Mouse (Mus musculus): ENCODE measurements around the gene Tns2. TPM values are rescaled to one million over a fixed set of nuclear protein-coding genes. Genes with fewer than 3 reads are reported as not detected.

Tns2 gene
- total and polyA plus RNA-seq, 3 experiments = 0.42 to 3.1 TPM; not detected in 1

DNA sequence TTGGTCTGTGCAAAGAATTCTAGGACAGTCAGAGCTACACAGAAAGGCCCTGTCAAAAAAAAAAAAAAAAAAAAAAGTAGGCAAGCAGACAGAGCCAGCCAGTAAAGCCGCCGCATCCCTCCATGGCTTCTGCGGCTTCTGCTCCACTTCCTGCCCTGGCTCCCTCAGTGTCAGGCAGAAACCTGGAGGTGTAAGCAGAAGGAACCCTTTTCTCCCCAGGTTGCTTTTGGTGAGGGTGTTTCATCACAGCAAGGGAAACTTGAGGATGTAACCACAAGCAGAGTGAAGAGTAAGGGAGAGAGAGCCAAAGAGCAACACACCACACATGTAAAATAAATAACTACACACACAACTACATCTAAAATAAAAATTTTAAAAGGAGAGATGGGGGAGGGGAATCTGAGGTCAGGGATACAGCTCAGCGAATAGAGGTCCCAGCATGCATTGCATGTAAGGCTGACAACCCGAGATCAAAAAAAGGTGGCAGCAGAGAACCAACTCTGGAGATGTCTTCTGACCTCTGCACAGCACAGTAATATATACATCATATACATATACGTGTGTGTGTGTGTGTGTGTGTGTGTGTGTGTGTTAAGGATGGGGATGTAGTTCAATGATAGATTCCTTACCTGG is 65.4 kb downstream of the Tns2 start:
- Histone ChIP-seq H3K27ac (ENCODE audit: control insufficient read depth, low read depth, low read length) (no peak overlapping the region), H3K27me3 (ENCODE audit: control insufficient read depth in 1 of 2, insufficient read depth in 2 of 2, low read length in 2 of 2) (no peaks in the 10 kb centered on the region), H3K79me2 (ENCODE audit: control insufficient read depth, insufficient read depth, low read length, poor library complexity) (no peaks in the 10 kb centered on the region), H3K36me3 (ENCODE audit: control insufficient read depth in 1 of 2, insufficient read depth in 2 of 2, low read length in 2 of 2) (peaks cover 0 to 2% of the 10 kb centered on the region in 2 experiments; a peak in 2 of 4 replicates), H3K9ac (ENCODE audit: control insufficient read depth, low read depth, low read length, poor library complexity, severe bottlenecking) (no peak overlapping the region), H3K4me3 (ENCODE audit: control insufficient read depth in 1 of 2, insufficient read depth in 1 of 2, low read depth in 2 of 2, low read length in 2 of 2) (no peak overlapping the region), H3K9me3 (replicated peaks; ENCODE audit: insufficient read depth, low read length) (no peaks in the 10 kb centered on the region), H3K4me1 (ENCODE audit: control insufficient read depth in 1 of 2, insufficient read depth in 2 of 2, low read length in 2 of 2) (peaks cover 0 to 5% of the 10 kb centered on the region in 2 experiments; a peak in 2 of 4 replicates)
- no peak for TF ChIP-seq CHD2 (IDR thresholded peaks at IDR 0.05; ENCODE audit: low read length)
- TF ChIP-seq ZNF384 (IDR thresholded peaks at IDR 0.05; ENCODE audit: low read depth, low read length) = peak; percentile 65
- DNase-seq (ENCODE audit: low read depth, low spot score) = no peak

Other genes with a start within 250 kb of the Tns2 start
- not detected in 2 replicates for gene Krt1, start 249.6 kb upstream of the Tns2 start, total RNA-seq (2012; rRNA removed)
- gene Krt1, start 249.6 kb upstream of the Tns2 start, polyA plus RNA-seq (2012; ENCODE audit: insufficient read depth in 1 of 2, insufficient read length in 2 of 2, low read depth in 1 of 2, low replicate concordance in 2 of 2, missing spikeins in 1 of 2) = not detected
- gene Krt77, start 230.7 kb upstream of the Tns2 start, total RNA-seq (2012; rRNA removed) = not detected in 2 replicates
- not detected for gene Krt77, start 230.7 kb upstream of the Tns2 start, polyA plus RNA-seq (2012; ENCODE audit: insufficient read depth in 1 of 2, insufficient read length in 2 of 2, low read depth in 1 of 2, low replicate concordance in 2 of 2, missing spikeins in 1 of 2)
- gene Krt76, start 207.5 kb upstream of the Tns2 start, total RNA-seq (2012; rRNA removed) = not detected in 2 replicates
- gene Krt76, start 207.5 kb upstream of the Tns2 start, polyA plus RNA-seq (2012; ENCODE audit: insufficient read depth in 1 of 2, insufficient read length in 2 of 2, low read depth in 1 of 2, low replicate concordance in 2 of 2, missing spikeins in 1 of 2) = not detected
- not detected in 2 replicates for gene Krt4, start 175.7 kb upstream of the Tns2 start, total RNA-seq (2012; rRNA removed)
- not detected for gene Krt4, start 175.7 kb upstream of the Tns2 start, polyA plus RNA-seq (2012; ENCODE audit: insufficient read depth in 1 of 2, insufficient read length in 2 of 2, low read depth in 1 of 2, low replicate concordance in 2 of 2, missing spikeins in 1 of 2)
- not detected in 2 replicates for gene Krt79, start 160.1 kb upstream of the Tns2 start, total RNA-seq (2012; rRNA removed)
- not detected for gene Krt79, start 160.1 kb upstream of the Tns2 start, polyA plus RNA-seq (2012; ENCODE audit: insufficient read depth in 1 of 2, insufficient read length in 2 of 2, low read depth in 1 of 2, low replicate concordance in 2 of 2, missing spikeins in 1 of 2)
- gene Krt78, start 146.1 kb upstream of the Tns2 start, total RNA-seq (2012; rRNA removed) = 0.08 and 0.13 TPM in 2 replicates
- gene Krt78, start 146.1 kb upstream of the Tns2 start, polyA plus RNA-seq (2012; ENCODE audit: insufficient read depth in 1 of 2, insufficient read length in 2 of 2, low read depth in 1 of 2, low replicate concordance in 2 of 2, missing spikeins in 1 of 2) = under 1 TPM in 1 of 2 experiments, not detected in 1; 0.17 TPM
- 0.69 and 0.75 TPM in 2 replicates for gene Krt8, start 95.9 kb upstream of the Tns2 start, total RNA-seq (2012; rRNA removed)
- under 1 TPM in 1 of 2 experiments, not detected in 1; 0.93 TPM for gene Krt8, start 95.9 kb upstream of the Tns2 start, polyA plus RNA-seq (2012; ENCODE audit: insufficient read depth in 1 of 2, insufficient read length in 2 of 2, low read depth in 1 of 2, low replicate concordance in 2 of 2, missing spikeins in 1 of 2)
- 0.08 TPM in 1 of 2 replicates, not detected in the other for gene Krt18, start 72.2 kb upstream of the Tns2 start, total RNA-seq (2012; rRNA removed)
- gene Krt18, start 72.2 kb upstream of the Tns2 start, polyA plus RNA-seq (2012; ENCODE audit: insufficient read depth in 1 of 2, insufficient read length in 2 of 2, low read depth in 1 of 2, low replicate concordance in 2 of 2, missing spikeins in 1 of 2) = not detected
- gene Eif4b, start 26.6 kb upstream of the Tns2 start, total RNA-seq (2012; rRNA removed) = 561 and 633 TPM in 2 replicates
- 100 to 1,000 TPM; 464 to 790 TPM for gene Eif4b, start 26.6 kb upstream of the Tns2 start, polyA plus RNA-seq (2012; ENCODE audit: insufficient read depth in 1 of 2, insufficient read length in 2 of 2, low read depth in 1 of 2, low replicate concordance in 2 of 2, missing spikeins in 1 of 2)
- gene Spryd3, start 35.8 kb downstream of the Tns2 start, total RNA-seq (2012; rRNA removed) = 26.5 and 29.3 TPM in 2 replicates
- 10 to 100 TPM in 1 of 2 experiments, not detected in 1; 35.4 TPM for gene Spryd3, start 35.8 kb downstream of the Tns2 start, polyA plus RNA-seq (2012; ENCODE audit: insufficient read depth in 1 of 2, insufficient read length in 2 of 2, low read depth in 1 of 2, low replicate concordance in 2 of 2, missing spikeins in 1 of 2)
- gene Igfbp6, start 43.9 kb downstream of the Tns2 start, total RNA-seq (2012; rRNA removed) = 0.65 and 1.1 TPM in 2 replicates
- 1 to 10 TPM in 1 of 2 experiments, not detected in 1; 1.8 TPM for gene Igfbp6, start 43.9 kb downstream of the Tns2 start, polyA plus RNA-seq (2012; ENCODE audit: insufficient read depth in 1 of 2, insufficient read length in 2 of 2, low read depth in 1 of 2, low replicate concordance in 2 of 2, missing spikeins in 1 of 2)
- 20.0 and 31.0 TPM in 2 replicates for gene Soat2, start 50.1 kb downstream of the Tns2 start, total RNA-seq (2012; rRNA removed)
- 10 to 100 TPM in 1 of 2 experiments, not detected in 1; 44.8 TPM for gene Soat2, start 50.1 kb downstream of the Tns2 start, polyA plus RNA-seq (2012; ENCODE audit: insufficient read depth in 1 of 2, insufficient read length in 2 of 2, low read depth in 1 of 2, low replicate concordance in 2 of 2, missing spikeins in 1 of 2)
- gene Zfp740, start 102.8 kb downstream of the Tns2 start, total RNA-seq (2012; rRNA removed) = 39.9 and 40.5 TPM in 2 replicates
- gene Zfp740, start 102.8 kb downstream of the Tns2 start, polyA plus RNA-seq (2012; ENCODE audit: insufficient read depth in 1 of 2, insufficient read length in 2 of 2, low read depth in 1 of 2, low replicate concordance in 2 of 2, missing spikeins in 1 of 2) = 10 to 100 TPM in 1 of 2 experiments, not detected in 1; 50.1 TPM
- 4.1 and 5.3 TPM in 2 replicates for gene Csad, start 104.3 kb downstream of the Tns2 start, total RNA-seq (2012; rRNA removed)
- 10 to 100 TPM in 1 of 2 experiments, not detected in 1; 10.5 TPM for gene Csad, start 104.3 kb downstream of the Tns2 start, polyA plus RNA-seq (2012; ENCODE audit: insufficient read depth in 1 of 2, insufficient read length in 2 of 2, low read depth in 1 of 2, low replicate concordance in 2 of 2, missing spikeins in 1 of 2)
- gene Itgb7, start 131.5 kb downstream of the Tns2 start, total RNA-seq (2012; rRNA removed) = 7.4 TPM in 2 replicates
- 10 to 100 TPM in 1 of 2 experiments, not detected in 1; 15.2 TPM for gene Itgb7, start 131.5 kb downstream of the Tns2 start, polyA plus RNA-seq (2012; ENCODE audit: insufficient read depth in 1 of 2, insufficient read length in 2 of 2, low read depth in 1 of 2, low replicate concordance in 2 of 2, missing spikeins in 1 of 2)
- gene Rarg, start 157.1 kb downstream of the Tns2 start, total RNA-seq (2012; rRNA removed) = 0.39 and 0.59 TPM in 2 replicates
- gene Rarg, start 157.1 kb downstream of the Tns2 start, polyA plus RNA-seq (2012; ENCODE audit: insufficient read depth in 1 of 2, insufficient read length in 2 of 2, low read depth in 1 of 2, low replicate concordance in 2 of 2, missing spikeins in 1 of 2) = 1 to 10 TPM in 1 of 2 experiments, not detected in 1; 5.8 TPM
- gene Gm9918, start 170.2 kb downstream of the Tns2 start, total RNA-seq (2012; rRNA removed) = not detected in 2 replicates
- gene Gm9918, start 170.2 kb downstream of the Tns2 start, polyA plus RNA-seq (2012; ENCODE audit: insufficient read depth in 1 of 2, insufficient read length in 2 of 2, low read depth in 1 of 2, low replicate concordance in 2 of 2, missing spikeins in 1 of 2) = under 1 TPM in 1 of 2 experiments, not detected in 1; 0.04 TPM
- 49.7 and 56.3 TPM in 2 replicates for gene Mfsd5, start 179.0 kb downstream of the Tns2 start, total RNA-seq (2012; rRNA removed)
- gene Mfsd5, start 179.0 kb downstream of the Tns2 start, polyA plus RNA-seq (2012; ENCODE audit: insufficient read depth in 1 of 2, insufficient read length in 2 of 2, low read depth in 1 of 2, low replicate concordance in 2 of 2, missing spikeins in 1 of 2) = 100 to 1,000 TPM in 1 of 2 experiments, 10 to 100 TPM in 1; 83.6 to 115 TPM
- gene Espl1, start 195.9 kb downstream of the Tns2 start, total RNA-seq (2012; rRNA removed) = 49.8 and 52.5 TPM in 2 replicates
- gene Espl1, start 195.9 kb downstream of the Tns2 start, polyA plus RNA-seq (2012; ENCODE audit: insufficient read depth in 1 of 2, insufficient read length in 2 of 2, low read depth in 1 of 2, low replicate concordance in 2 of 2, missing spikeins in 1 of 2) = 100 to 1,000 TPM in 1 of 2 experiments, 10 to 100 TPM in 1; 94.1 to 142 TPM
- 290 and 302 TPM in 2 replicates for gene Pfdn5, start 225.7 kb downstream of the Tns2 start, total RNA-seq (2012; rRNA removed)
- 1,000 to 10,000 TPM in 1 of 2 experiments, 100 to 1,000 TPM in 1; 465 to 7,439 TPM for gene Pfdn5, start 225.7 kb downstream of the Tns2 start, polyA plus RNA-seq (2012; ENCODE audit: insufficient read depth in 1 of 2, insufficient read length in 2 of 2, low read depth in 1 of 2, low replicate concordance in 2 of 2, missing spikeins in 1 of 2)
- gene Myg1, start 231.3 kb downstream of the Tns2 start, total RNA-seq (2012; rRNA removed) = 126 and 140 TPM in 2 replicates
- gene Myg1, start 231.3 kb downstream of the Tns2 start, polyA plus RNA-seq (2012; ENCODE audit: insufficient read depth in 1 of 2, insufficient read length in 2 of 2, low read depth in 1 of 2, low replicate concordance in 2 of 2, missing spikeins in 1 of 2) = 100 to 1,000 TPM; 135 to 292 TPM

All from MEL (cell line).